Mouse (Mus musculus): ENCODE data around the gene Rnf5. TPM values are rescaled to one million over a fixed set of nuclear protein-coding genes. Genes with fewer than 3 reads are reported as not detected.

The Rnf5 gene
- 29.0 TPM for total RNA-seq (2023)

DNA sequence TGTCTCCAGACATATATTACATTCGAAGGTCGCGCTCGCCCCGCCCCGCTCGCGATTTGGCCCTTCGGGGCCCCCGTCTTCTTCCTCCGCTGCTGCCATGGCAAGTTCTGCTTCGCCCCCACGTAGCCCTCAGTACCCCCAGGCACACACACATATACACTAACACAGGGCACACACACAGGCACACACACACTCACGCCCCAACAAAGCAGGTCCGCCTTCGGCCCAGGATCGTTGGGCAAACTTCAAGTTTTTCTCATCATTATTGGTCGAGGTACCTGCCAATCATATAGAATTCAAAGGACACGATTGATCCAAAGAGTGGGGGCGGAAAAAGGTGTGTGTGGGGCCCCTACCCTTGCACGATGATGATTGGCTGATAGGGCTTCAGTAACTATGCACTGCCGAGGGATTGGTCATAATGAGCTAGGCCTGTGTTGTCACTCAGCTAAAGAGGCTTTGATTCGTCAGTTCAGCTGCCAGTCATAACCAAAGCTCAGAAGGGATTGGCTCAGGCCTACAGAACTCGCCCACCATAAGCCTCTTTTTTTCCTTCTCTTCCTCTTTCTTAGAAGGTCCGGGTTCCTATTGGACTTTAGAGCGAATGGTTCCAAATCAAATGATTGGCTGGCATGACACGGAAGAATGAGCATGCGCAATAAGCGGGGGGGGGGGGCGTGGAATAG lies at the start of gene Rnf5:
Gene Rnf5 (minus strand): TSS at position 316 of the 686 bp plus-strand sequence.

DNA sequence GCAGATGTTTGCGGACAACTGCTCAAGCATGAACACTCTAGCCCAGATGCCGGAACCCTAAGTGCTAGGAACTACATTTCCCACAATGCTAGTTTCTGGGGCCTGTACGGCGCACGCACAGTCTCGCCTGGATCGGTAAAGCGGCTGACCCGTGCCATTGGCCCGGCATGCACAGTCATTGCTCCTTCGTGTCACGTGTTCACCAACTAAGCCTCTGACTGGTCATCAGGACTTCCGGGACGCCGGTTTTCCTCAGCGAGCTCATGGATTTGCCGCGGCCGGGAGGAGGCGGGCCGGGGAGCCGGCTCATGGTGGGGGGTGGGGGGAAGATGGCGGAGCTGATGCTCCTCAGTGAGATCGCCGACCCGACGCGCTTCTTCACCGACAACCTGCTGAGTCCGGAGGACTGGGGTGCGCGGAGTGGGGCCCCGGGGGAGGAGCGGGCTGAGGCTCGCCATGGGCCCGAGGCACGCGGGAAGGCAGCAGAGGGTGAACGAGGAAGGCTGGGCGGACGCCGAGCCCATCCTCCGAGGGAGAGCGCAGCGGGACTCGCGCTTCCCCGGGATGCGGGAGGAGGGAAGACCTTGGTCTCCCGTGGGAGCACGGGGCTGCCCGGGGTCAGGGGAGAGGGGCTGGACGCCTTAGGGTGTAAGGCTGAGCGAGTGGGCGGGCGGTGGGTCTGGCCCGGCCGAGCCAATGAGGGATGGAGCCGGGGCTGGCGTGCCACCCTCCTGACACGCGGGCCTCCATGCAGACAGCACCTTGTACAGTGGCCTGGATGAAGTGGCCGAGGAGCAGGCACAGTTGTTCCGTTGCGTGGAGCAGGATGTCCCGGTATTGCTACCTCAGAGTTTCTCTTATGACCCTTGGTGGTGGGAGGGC lies 43.7 kb upstream of the Rnf5 start, which contains the start of gene Atf6b:
Gene Atf6b (plus strand): TSS at position 241 of the 882 bp plus-strand sequence.

DNA sequence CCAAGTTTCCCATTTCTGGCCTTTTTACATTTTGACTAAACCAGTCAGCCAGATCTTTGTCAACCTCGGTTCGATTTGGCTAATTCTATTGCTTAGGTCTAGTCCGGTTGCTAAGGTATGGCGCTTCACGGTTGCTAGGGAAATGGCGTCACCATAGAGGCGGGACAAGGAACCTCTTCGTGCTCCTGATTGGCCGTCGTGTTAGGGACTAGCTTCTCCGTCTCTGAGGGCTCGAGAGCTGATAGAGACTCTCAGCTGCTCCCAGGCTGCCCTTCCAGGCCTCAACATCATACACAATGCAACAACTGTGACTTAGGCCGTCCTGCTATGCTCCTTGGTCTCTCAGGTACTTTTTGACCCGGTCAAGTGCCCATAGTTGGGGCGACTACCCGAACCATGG lies 41.1 kb upstream of the Rnf5 start, which contains the start of gene Fkbpl:
Gene Fkbpl (plus strand): TSS at position 157 of the 400 bp plus-strand sequence.

DNA sequence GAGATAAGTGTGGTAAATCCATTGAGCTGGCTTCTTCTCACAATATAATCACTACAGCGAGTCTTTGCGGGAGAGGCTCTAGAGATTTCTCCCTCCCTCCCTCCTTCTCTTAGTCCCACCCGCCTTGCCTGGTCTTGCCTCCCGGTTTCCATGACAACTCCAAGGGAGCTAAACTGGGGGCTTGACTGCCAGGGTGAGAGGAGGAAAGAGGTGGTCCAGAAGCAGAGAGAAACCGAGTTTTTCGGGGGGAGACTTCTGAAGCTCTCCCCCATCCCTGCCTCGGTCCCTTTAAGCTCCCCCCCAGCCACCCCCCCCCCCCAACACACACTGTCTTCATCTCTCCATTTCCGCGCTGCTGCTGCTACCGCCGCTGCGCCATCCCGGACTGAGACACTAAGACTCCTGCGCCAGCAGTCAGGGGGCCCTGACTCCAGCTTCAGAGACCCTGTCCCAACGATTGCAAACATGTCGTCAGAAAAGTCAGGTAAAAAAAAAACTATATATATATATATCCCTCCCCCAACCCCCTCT lies 25.8 kb upstream of the Rnf5 start, which contains the start of gene Prrt1:
Gene Prrt1 (plus strand): TSS at position 313 of the 531 bp plus-strand sequence.

DNA sequence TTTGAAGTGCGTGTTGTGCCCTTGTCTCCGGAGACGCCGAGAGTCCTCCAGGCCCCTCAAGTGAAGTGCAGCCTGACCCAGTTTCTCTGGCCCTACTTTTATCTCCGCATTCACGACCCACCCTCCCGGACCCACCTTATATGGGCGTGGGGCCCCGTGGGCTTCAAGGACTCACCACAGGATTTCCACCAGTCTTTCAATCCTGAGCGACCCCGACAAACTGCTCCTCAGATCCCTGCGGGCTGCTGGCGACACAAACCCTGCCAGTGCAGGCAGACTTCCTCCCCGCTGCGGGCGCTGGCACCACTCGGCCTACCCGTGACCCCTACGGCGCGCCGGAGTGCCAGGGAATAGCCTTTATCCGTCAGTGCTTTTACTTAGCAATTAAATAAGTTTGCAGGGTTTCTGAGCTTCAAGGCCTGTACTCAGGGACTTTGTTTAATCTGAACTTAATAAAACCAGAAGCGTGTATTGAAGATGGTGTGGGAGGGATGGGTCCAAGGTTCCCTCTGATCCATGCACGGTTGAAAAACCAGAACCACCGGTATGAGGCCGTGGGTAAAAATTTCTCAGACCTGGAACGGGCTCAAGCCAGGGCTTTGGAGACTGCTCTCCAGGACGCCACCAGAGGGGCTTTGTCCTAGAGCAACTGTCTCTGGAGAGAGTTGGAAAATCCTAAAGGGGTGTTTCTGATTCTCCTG lies 24.6 kb upstream of the Rnf5 start, which contains the start of gene Ppt2:
Gene Ppt2 (minus strand): TSS at position 568 of the 701 bp plus-strand sequence.

GRCm38 (mm10) chr17:34615871-34616270 lies 12.4 kb upstream of the Rnf5 start, which contains the start of gene Egfl8:
Egfl8 (minus strand) TSS chr17:34615971.

DNA sequence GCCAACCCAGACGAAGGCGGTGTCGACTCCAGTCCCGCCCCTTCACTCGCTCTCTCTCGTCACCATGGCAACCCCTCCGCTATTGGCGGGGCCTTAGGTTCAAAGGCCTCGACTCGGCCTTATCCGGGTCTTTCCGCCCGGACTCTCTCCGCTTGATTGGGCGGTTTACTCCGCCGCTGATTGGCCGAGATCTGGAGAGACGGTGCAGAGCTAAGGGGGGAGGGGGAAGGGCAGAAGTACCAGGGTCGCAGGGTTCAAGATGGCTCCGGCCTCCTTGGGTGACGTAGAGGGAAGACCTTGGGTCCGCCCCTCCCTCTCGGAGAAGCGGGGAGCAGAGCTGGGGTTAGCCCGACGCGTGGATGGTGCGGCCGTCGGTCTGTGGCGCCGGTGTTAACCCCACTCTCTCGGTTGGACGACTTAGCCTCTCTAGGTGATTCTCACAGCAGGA lies 595 bp upstream of the Rnf5 start, which contains the start of gene Agpat1:
Gene Agpat1 (plus strand): TSS at position 202 of the 448 bp plus-strand sequence.

GRCm38 (mm10) chr17:34597566-34598095 lies 5.9 kb downstream of the Rnf5 start, which contains the start of gene Ager:
Ager (plus strand) TSS chr17:34597862.

DNA sequence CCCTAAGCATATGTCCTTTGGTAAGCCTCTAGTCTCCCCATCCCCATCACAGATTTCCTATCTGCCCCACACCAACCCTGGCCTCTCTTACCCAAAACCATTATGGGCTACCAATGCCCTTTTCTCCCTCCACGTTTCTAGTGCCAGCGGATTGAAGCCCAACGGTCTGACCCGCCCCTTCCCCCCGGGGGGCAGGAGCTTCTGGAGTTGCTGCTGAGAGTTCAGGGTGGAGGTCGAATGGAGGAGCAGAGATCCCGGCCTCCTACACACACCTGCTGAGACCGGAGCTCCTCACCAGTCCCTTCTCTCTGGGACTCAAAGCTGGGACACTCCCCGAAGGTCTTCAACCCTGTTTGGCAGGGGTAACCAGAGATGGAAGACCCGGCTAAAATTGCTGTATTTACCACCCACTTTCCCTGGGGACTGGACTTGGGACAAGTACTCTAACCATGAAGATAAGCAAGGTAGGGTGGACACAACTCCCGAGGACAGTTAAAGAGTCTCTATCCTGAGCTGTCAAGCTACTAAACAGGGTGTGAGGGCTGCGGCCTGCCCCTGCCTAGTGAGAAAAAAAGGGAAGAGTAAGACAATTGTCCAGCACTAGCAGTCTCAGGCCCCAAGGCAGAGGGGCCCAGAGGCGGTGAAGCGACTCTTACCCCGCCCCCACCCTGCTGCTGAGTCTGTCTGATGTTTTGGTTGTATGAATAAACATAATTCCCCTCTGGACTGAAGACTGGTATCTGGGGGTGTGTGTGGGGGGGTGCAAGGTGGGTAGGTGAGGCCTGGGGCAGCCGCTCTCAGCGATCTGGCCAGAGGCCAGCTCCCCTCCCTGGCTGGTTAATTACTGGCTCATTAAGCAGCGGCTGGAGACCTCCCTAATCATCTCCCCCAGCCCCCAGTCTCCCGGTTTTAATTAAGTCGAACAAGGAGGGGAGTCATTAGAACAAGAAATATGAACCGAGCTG lies 12.2 kb downstream of the Rnf5 start, which contains the start of gene Pbx2:
Gene Pbx2 (plus strand): TSS at position 238 of the 965 bp plus-strand sequence.

GRCm38 (mm10) chr17:34589681-34590101 lies 13.8 kb downstream of the Rnf5 start, which contains the start of gene Gpsm3:
Gpsm3 (plus strand) TSS chr17:34589806.

DNA sequence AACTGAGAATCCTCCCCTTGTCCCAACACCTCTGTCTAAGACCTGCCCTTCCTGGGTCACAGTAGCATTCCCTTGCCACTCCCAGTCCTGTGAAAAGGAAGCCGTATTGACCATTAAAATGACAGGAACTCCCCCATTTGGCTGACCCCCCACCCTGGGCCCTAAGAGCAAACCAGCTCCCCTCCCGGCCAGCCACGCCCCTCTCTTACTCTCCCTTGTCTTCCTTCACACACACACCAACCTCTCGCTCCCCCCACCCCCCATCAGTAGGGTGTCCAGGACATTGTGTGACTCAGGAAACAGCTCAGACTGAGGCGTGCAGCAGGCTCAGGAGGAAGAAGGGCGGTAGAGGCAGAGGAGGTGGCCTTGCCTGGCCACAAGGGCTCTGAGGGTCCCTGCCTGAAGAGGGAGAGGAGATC lies 39.5 kb downstream of the Rnf5 start, which contains the start of gene Notch4:
Gene Notch4 (plus strand): TSS at position 266 of the 419 bp plus-strand sequence.

Other genes with a start within 250 kb of the Rnf5 start
- 1.2 TPM for gene Btnl2, start 248.9 kb downstream of the Rnf5 start, total RNA-seq (2023)
- 0.40 TPM for gene Btnl1, start 226.6 kb downstream of the Rnf5 start, total RNA-seq (2023)
- gene BC051142, start 204.9 kb downstream of the Rnf5 start, total RNA-seq (2023), result 0.95 TPM
- gene Btnl4, start 126.4 kb downstream of the Rnf5 start, total RNA-seq (2023), result not detected
- not detected for gene Btnl6, start 86.3 kb downstream of the Rnf5 start, total RNA-seq (2023)
- 0.67 TPM for gene Notch4, start 39.4 kb downstream of the Rnf5 start, total RNA-seq (2023)
- gene Gpsm3, start 13.9 kb downstream of the Rnf5 start, total RNA-seq (2023), result 188 TPM
- 45.2 TPM for gene Pbx2, start 12.4 kb downstream of the Rnf5 start, total RNA-seq (2023)
- 4.8 TPM for gene Ager, start 5.8 kb downstream of the Rnf5 start, total RNA-seq (2023)
- 54.0 TPM for gene Agpat1, start 572 bp upstream of the Rnf5 start, total RNA-seq (2023)
- 4.3 TPM for gene Egfl8, start 12.3 kb upstream of the Rnf5 start, total RNA-seq (2023)
- gene Ppt2, start 24.8 kb upstream of the Rnf5 start, total RNA-seq (2023), result 22.5 TPM
- 15.2 TPM for gene Prrt1, start 25.8 kb upstream of the Rnf5 start, total RNA-seq (2023)
- gene Fkbpl, start 41.1 kb upstream of the Rnf5 start, total RNA-seq (2023), result 3.1 TPM
- gene Atf6b, start 43.5 kb upstream of the Rnf5 start, total RNA-seq (2023), result 47.8 TPM
- 0.09 TPM for gene Tnxb, start 66.8 kb upstream of the Rnf5 start, total RNA-seq (2023)
- gene C4b, start 140.2 kb upstream of the Rnf5 start, total RNA-seq (2023), result 1.3 TPM
- not detected for gene Cyp21a1, start 200.9 kb upstream of the Rnf5 start, total RNA-seq (2023)
- 62.5 TPM for gene Stk19, start 233.3 kb upstream of the Rnf5 start, total RNA-seq (2023)
- 76.5 TPM for gene Dxo, start 233.3 kb upstream of the Rnf5 start, total RNA-seq (2023)
- 106 TPM for gene Skiv2l, start 246.5 kb upstream of the Rnf5 start, total RNA-seq (2023)
- gene Nelfe, start 246.7 kb upstream of the Rnf5 start, total RNA-seq (2023), result 31.0 TPM